Mouse (Mus musculus): Measurements from ENCODE around the gene Gm17387.

GRCm38 (mm10) chr7:141062525-141062924 lies 33.6 kb downstream of the Gm17387 start:
- no peak for TF ChIP-seq CTCF (IDR thresholded peaks at IDR 0.05 in 2 of 3, conservative IDR thresholded peaks at IDR 0.05 in 1 of 3; ENCODE audit: control insufficient read depth in 1 of 3, insufficient read depth in 1 of 3, low read depth in 2 of 3, low read length in 3 of 3, poor library complexity in 1 of 3, severe bottlenecking in 1 of 3)
- TF ChIP-seq UBTF (IDR thresholded peaks at IDR 0.05; ENCODE audit: borderline replicate concordance, insufficient read depth, low read depth, low read length): no peak
- no peak for TF ChIP-seq EP300 (IDR thresholded peaks at IDR 0.05; ENCODE audit: low read depth in 1 of 2, low read length in 2 of 2)
- no peak for TF ChIP-seq MAFK (IDR thresholded peaks at IDR 0.05; ENCODE audit: borderline replicate concordance, low read depth, low read length)
- no peak for TF ChIP-seq GATA1 (IDR thresholded peaks at IDR 0.05; ENCODE audit: low read depth, low read length)
- TF ChIP-seq MAZ (IDR thresholded peaks at IDR 0.05; ENCODE audit: low read depth, low read length): no peak
- no peak for TF ChIP-seq SMC3 (IDR thresholded peaks at IDR 0.05; ENCODE audit: low read depth, low read length)
- no peak for TF ChIP-seq MYB (IDR thresholded peaks at IDR 0.05; ENCODE audit: low read depth, low read length)
- no peak for TF ChIP-seq BHLHE40 (IDR thresholded peaks at IDR 0.05; ENCODE audit: borderline replicate concordance, low read depth, low read length)
